Mouse (Mus musculus) ovary, adult 18-20 months (tissue): ENCODE results near the gene Ofd1.

Source experiments
- DNase-seq: peaks from one replicate; pipeline ENCODE4 v3.0.0; 2022; ENCODE audit warnings: low spot score, mixed read lengths

Gene Ofd1

DNA sequence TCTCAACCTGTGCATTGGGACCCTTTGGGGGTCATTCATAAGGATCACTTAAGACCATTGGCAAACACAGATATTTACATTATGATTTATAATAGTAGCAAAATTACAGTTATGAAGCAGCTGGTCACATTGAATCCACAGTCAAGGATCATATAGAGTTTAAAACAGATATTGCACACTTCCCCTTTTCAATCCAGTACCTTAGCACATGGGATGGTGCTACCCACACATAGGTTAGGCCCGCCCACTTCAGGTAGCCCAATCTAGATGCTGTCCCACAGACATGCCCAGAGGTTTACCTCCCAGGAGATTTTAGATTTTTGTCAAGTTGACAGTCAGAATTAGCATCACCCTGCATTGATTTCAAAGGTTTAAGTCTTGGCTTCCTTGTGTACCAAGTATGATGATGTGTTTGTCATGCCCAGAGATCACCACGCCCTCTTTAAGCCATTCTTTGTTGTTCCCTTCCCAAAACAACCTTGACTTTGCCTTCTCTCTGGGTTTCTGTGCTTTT, 80.5 kb downstream of the Ofd1 start:
- DNase-seq, result no peak

DNA sequence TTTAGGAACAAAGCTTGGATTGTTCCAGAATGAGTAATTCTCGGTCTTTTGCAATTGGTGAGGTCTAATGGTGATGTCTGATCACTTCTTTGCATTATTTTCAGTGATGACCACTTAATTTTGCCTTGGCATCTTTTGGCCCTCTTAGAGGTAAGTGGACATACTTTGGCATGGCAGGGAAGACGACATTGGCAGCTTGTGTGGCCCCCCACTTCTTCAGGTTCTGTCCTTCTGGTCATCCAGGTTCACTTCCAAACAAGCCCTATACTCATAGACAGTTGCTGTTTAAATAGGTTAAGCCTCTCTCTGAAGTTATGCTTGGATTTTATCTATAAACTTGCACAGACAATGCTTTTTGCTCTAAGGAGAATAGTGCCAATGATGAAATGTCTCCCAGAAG, 81.5 kb downstream of the Ofd1 start:
- no peak for DNase-seq

DNA sequence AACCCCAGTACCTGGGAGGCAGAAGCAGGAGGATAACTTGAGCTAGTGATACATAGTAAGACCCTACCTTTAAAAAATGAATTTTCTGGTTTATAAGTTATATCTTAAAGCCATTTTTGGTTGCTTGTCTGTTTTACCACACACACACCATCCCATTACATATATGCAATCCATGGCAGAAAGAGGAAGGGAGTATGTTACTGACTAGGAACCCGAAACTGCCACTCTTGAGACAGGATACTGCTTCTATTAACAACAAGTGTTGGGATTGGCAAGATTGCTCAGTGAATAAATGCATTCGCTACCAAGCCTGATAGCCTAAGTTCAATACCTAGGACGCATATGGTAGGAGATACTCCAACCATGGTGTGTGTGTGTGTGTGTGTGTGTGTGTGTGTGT, 84.2 kb downstream of the Ofd1 start:
- DNase-seq, result no peak

DNA sequence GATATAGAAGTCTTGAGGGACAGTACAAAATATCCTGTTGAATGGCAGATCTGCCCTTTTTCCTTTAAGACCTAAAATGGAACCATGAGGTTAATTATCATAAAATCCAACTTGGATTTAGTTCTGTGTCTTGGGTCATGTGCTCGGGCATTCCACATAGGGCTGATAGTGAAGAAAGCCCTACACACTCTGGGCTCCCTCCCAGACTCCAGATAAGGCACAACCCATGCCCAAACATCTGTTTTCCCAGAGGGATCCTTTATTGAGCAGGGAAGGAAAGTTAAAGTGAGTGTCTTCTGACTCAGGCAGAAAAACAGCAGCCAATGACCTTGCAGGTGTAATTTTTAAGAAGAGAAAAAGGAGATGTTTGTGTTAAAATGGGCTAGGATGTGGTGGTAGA, 85.6 kb downstream of the Ofd1 start:
- DNase-seq, result no peak

DNA sequence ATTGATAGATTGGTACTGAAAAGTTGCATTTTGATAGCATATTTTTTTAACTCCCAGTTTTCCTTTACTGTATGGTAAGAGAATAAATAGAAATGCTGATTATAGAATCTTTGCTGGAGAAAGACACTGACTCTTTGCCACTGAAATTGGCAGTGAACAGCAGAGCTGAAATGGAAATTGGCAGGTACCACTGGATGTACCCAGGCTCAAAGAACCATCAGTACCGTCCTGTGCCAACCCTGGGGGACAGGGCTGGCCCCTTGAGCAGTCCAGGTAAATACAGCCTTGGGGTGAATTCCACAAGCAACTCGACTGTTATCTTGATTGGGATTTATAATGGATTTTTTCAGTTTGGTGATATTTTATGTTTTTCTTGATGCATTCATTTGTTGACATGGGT, 87.1 kb downstream of the Ofd1 start:
- DNase-seq, result no peak

DNA sequence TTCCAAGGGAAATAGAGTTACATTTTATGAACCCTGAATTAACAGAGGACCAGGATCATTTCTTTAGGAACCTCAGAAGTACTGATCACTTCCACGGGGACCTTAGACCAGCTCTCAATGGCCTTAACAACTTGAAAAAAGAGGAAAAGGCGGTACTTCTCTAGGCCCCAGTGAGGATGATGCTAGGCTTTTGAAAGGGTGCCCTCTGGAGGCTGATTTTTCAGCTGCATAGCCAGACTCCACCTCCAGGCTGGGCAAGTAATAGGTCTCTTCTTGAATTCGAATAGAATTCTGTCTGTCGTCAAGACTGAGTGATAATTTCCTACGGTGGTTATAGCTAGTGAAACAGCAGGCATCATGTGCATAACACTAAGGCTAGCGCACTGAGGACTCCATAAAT, 88.7 kb downstream of the Ofd1 start:
- DNase-seq, result peak; percentile 3

DNA sequence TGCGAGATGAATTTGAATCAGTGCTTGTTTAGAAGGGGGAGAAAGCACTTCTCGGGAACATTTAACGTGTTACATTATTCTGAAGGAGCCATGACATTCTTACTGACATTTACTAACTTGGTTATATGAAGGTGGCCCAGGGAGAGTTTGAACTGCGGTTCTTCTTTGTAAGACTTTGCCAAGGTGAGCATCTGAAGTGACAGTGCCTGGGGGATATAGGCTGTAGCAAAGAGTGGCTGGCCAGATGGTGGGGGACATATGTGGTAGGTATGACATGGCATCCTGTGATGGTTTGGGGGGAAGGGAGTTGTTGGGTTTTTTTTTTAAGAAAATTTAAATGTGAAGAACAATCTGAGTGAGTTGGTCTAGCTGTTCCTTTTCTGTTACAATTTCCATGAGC, 91.9 kb downstream of the Ofd1 start:
- no peak for DNase-seq

DNA sequence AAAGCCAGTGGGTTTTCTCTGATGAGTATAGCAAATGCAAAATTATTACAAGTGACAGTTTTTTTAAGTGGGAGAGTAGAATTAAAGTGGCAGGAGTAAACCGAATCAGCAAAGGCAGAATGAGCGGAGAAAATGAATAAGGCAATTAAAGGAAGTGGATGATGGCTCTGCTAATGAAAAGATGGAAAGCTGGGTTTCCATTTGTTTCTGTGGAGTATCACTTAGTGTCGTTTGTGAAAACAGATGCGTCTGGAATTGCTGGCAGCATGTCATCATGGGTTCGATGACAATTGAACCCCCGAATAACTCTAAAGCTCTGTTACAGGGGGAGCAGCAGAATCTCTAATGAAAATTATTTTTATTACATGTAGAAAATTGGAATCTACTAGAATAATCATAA, 92.4 kb downstream of the Ofd1 start:
- DNase-seq, result no peak

DNA sequence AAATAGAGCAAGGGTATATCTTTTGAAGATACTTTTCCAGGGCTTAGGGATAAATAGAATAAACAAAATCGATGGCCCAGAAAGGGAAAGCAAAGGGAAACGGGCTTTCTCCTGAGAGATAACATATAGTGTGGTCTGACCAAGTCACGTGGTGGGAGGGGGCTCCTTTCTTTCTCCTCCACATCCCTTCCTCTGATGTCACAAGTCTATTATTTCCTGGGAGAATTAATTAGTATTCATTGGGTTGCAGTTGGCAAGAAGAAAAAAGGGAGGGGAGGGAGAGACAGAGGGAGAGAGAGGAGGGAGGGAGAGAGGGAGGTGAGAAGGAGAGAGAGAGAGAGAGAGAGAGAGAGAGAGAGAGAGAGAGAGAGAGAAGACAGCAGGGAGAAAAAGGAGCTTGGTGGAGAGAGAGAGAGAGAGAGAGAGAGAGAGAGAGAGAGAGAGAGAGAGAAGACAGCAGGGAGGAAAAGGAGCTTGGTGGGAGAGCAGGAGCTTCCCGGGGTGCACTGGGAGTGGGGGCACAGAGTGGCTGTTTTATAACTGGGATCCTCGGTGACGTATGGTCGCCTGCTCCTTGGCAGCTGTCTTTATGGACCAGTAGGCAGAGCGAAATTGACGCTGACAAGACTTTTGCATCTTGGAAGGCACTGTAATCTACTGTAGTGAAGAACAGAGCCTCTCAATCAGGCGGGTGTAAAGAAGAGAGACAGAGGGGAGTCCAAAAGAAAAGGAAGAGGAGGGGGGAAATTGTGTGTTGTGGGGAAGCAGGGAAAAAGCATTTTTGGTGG, 96.1 kb downstream of the Ofd1 start:
- no peak for DNase-seq

DNA sequence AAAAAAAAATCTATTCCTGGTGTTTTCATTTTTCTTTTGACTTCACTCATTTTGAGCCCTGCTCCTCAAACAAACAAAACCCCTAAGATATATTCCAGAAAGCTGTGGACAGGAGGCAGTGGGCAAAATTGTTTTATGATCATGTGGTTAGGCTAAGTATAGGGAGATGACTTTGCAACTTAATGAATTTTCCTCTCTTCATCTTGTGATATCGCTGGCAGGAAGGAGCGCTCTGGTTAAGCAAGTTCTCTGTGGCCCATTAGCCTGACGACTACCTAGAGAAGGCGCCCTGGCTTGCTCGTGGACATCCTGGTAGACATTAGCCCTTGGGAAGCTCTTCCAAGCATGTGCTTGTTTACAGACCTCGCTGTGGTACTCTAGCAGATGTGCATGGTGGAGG, 98.7 kb downstream of the Ofd1 start:
- no peak for DNase-seq
